Mouse (Mus musculus): ENCODE measurements around the gene Pirb.

- 0 out of 2 replicates have a peak, but pooled peaks have one; percentile 27 for TF ChIP-seq CTCF (IDR thresholded peaks at IDR 0.05; ENCODE audit: borderline replicate concordance, insufficient read depth, low read depth, low read length)
- peak; percentile 99 for TF ChIP-seq POLR2A (IDR thresholded peaks at IDR 0.05; ENCODE audit: borderline replicate concordance, insufficient read depth, low read length)
Observed at GRCm38 (mm10) chr7:3703879-3704441, 16.2 kb downstream of the Pirb start, which contains the start of gene Rps9.
